Mouse (Mus musculus): Measurements from ENCODE around the gene Tmc5. TPM values are rescaled to one million over a fixed set of nuclear protein-coding genes. Genes with fewer than 3 reads are reported as not detected.

Gene Tmc5
- polyA plus RNA-seq, 1 experiment = 0.83 TPM

DNA sequence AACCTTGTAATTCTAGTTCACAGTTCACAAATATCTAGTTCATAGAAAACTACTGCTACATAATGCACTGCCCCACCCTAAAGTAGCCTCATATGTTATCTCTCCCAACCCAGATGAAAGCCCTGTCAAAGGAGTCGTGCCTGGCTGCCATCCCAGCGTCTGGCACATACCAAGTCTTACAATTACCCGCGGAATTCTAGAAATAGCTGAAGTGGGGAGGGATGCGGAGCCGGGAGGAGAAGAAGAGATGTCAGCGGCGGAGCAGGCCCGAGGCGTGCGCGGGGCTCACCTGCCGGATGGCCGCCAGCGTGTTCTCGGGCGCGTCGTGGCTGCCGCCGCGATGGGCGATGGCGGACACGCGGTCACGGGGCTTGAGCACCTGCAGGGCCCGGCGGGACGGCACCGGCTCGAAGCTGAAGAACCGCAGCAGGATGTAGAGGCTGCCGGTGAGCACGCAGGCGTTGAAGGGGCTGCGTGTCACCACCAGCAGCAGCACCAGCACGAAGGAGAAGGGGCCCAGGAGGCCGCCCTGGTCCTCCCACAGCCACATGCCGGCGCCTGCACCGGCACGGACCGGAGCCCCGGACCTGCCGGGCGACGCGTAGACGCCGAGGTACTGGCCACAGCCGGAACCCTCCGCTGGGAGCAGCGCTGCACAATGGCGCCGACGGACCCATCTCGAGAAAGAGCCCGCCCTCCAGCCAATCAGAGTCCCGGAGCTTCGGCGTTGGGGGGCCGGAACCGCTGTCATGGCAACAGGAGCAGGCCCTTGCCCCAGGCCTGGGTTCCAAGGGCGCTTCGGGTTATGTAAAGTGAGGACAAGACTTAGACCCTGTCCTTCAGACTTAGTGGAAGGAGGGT is 108.2 kb downstream of the Tmc5 start, which contains the start of gene Gde1:
Gene Gde1, minus strand, starts transcription at position 678 of the 861 bp plus-strand sequence.
- Histone ChIP-seq H3K27ac (ENCODE audit: insufficient read depth, low read depth, low read length) (peak within 1 kb of the TSS; percentile 84), H3K4me3 (ENCODE audit: insufficient read depth, low read depth, low read length) (peak within 1 kb of the TSS; percentile 87), H3K36me3 (ENCODE audit: control insufficient read depth, insufficient read depth, low read length) (no peaks in the 10 kb centered on the region), H3K4me1 (ENCODE audit: control insufficient read depth, insufficient read depth, low read length) (peaks cover 11% of the 10 kb centered on the region; the same call in 1 of the 2 replicates), H3K27me3 (replicated peaks; ENCODE audit: control insufficient read depth, insufficient read depth, low read length) (no peaks in the 10 kb centered on the region)
- WGBS = under 1% methylated on average over 66 of the region's 66 CpGs
- DNase-seq = peak; percentile 98
- TF ChIP-seq POLR2A (IDR thresholded peaks at IDR 0.05; ENCODE audit: low read depth, low read length) (no peak), CTCF (conservative IDR thresholded peaks at IDR 0.05; ENCODE audit: insufficient read depth, insufficient read length, low read depth, low read length) (no peak)

DNA sequence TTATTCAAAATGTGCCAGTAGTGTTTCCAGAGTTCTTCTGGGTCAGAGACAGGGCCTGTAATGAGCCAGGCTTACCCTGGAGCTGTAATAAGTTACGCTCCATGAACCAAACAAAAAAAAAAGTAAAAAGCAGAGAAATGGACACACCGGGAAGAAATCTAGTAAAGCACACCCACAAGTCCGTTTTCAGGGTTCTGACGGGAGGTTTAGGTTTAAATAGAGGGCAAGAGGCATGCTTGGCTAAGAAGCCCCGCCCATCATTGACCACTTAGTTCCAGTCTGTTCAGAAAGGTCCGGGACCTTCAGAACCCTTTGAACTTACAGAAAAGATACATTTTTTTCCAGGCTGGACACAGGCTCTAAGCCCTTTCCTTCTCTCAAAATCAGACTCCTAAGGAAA is 109.0 kb downstream of the Tmc5 start:
- DNase-seq = no peak
- Histone ChIP-seq H3K27ac (ENCODE audit: insufficient read depth, low read depth, low read length) (peak overlapping the region; percentile 84), H3K4me3 (ENCODE audit: insufficient read depth, low read depth, low read length) (peak overlapping the region; percentile 87; the same call in 1 of the 2 replicates), H3K27me3 (replicated peaks; ENCODE audit: control insufficient read depth, insufficient read depth, low read length) (no peaks in the 10 kb centered on the region), H3K36me3 (ENCODE audit: control insufficient read depth, insufficient read depth, low read length) (no peaks in the 10 kb centered on the region), H3K4me1 (ENCODE audit: control insufficient read depth, insufficient read depth, low read length) (peaks cover 11% of the 10 kb centered on the region; the same call in 1 of the 2 replicates)
- 22% methylated on average over 6 of the region's 6 CpGs for WGBS
- TF ChIP-seq POLR2A (IDR thresholded peaks at IDR 0.05; ENCODE audit: low read depth, low read length) (no peak), CTCF (conservative IDR thresholded peaks at IDR 0.05; ENCODE audit: insufficient read depth, insufficient read length, low read depth, low read length) (no peak)

DNA sequence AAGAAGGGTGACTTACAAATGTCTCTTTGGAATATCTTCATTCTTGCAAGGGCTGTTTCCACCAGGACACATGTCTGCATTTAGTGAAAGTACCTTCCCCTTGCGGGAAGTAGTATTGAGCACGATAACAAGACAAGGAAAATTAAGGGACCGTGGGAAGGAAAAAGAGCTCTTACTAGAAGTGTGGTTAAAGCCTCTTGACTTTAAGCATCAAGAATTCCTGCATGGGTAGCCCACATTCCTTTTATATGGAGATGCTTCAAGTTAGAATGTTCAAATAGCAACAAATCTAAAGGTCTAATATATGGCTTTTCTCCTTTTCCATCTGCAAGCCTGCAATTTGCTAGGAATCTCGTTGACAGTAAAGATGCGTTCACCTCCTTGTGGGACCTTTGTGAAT is 109.4 kb downstream of the Tmc5 start:
- no peaks in the 10 kb centered on the region for H3K36me3 ChIP-seq (ENCODE audit: control insufficient read depth, insufficient read depth, low read length)
- H3K27me3 ChIP-seq (replicated peaks; ENCODE audit: control insufficient read depth, insufficient read depth, low read length) = no peaks in the 10 kb centered on the region
- H3K4me3 ChIP-seq (ENCODE audit: insufficient read depth, low read depth, low read length) = no peak overlapping the region
- peak; percentile 10 for DNase-seq
- 85% methylated on average over 5 of the region's 5 CpGs for WGBS
- peaks cover 11% of the 10 kb centered on the region; the same call in 1 of the 2 replicates for H3K4me1 ChIP-seq (ENCODE audit: control insufficient read depth, insufficient read depth, low read length)
- H3K27ac ChIP-seq (ENCODE audit: insufficient read depth, low read depth, low read length) = peak overlapping the region; percentile 84
- no peak for TF ChIP-seq CTCF (conservative IDR thresholded peaks at IDR 0.05; ENCODE audit: insufficient read depth, insufficient read length, low read depth, low read length)
- TF ChIP-seq POLR2A (IDR thresholded peaks at IDR 0.05; ENCODE audit: low read depth, low read length) = no peak

DNA sequence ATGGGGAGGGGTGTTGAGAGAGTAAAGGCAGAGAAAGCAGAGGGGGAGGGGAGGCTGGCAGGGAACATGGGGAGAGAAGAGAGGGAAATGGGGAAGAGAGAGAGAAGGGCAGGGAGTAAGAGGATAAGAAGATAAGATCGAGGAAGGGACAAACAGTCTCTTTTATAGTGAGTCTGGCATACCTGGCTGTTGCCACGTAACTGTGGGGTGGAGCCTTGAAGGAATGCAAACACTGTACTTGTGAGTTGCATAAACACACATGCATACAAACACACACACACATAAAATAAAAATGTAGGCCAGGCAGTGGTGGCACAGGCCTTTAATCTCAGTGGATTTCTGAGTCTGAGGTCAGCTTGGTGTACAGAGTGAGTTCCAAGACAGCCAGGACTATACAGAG is 110.1 kb downstream of the Tmc5 start:
- no peak for DNase-seq
- 85% methylated on average over 2 of the region's 2 CpGs for WGBS
- Histone ChIP-seq H3K27ac (ENCODE audit: insufficient read depth, low read depth, low read length) (no peak overlapping the region), H3K36me3 (ENCODE audit: control insufficient read depth, insufficient read depth, low read length) (no peaks in the 10 kb centered on the region), H3K4me3 (ENCODE audit: insufficient read depth, low read depth, low read length) (no peak overlapping the region), H3K4me1 (ENCODE audit: control insufficient read depth, insufficient read depth, low read length) (peaks cover 11% of the 10 kb centered on the region; the same call in 1 of the 2 replicates), H3K27me3 (replicated peaks; ENCODE audit: control insufficient read depth, insufficient read depth, low read length) (no peaks in the 10 kb centered on the region)
- TF ChIP-seq CTCF (conservative IDR thresholded peaks at IDR 0.05; ENCODE audit: insufficient read depth, insufficient read length, low read depth, low read length) (no peak), POLR2A (IDR thresholded peaks at IDR 0.05; ENCODE audit: low read depth, low read length) (no peak)

DNA sequence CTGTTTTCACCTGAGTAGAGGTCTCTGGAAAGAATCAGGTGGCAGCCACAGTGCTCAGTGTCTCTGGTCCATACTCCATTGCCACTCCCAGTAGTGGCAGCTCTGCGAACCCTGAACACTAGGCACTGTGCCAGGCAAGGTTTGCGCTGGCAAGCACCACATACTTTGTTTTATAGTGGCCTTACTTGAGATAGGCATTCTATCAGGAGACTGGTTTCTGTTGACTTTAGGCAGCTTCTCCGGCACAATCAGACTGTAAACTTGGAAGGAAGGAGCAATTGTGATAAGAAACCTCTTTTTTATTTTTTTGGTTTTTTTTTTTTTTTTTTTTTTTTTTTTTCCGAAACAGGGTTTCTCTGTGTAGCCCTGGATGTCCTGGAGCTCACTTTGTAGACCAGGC is 110.9 kb downstream of the Tmc5 start:
- peak; percentile 83 for DNase-seq
- TF ChIP-seq POLR2A (IDR thresholded peaks at IDR 0.05; ENCODE audit: low read depth, low read length) (no peak), CTCF (conservative IDR thresholded peaks at IDR 0.05; ENCODE audit: insufficient read depth, insufficient read length, low read depth, low read length) (no peak)
- Histone ChIP-seq H3K27me3 (replicated peaks; ENCODE audit: control insufficient read depth, insufficient read depth, low read length) (no peaks in the 10 kb centered on the region), H3K4me3 (ENCODE audit: insufficient read depth, low read depth, low read length) (no peak overlapping the region), H3K36me3 (ENCODE audit: control insufficient read depth, insufficient read depth, low read length) (no peaks in the 10 kb centered on the region), H3K4me1 (ENCODE audit: control insufficient read depth, insufficient read depth, low read length) (peaks cover 13% of the 10 kb centered on the region; the same call in 1 of the 2 replicates), H3K27ac (ENCODE audit: insufficient read depth, low read depth, low read length) (no peak overlapping the region)
- 45% methylated on average over 4 of the region's 4 CpGs for WGBS

DNA sequence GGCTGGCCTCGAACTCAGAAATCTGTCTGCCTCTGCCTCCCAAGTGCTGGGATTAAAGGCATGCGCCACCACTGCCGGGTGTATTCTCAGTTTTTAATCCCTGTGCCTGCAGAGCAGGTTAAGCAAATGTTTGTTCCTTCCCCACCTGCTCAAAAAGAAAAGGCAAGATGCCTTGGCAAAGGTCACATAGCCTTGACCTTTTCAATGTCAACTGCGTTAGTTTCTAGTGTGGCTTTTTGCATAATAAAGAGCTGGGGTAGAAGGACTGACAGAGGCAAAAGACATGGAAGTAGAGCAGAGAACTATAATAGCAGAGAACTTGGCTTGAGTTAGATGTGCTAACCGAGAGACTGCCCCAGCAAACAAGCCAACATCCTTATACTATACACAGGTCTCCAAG is 113.7 kb downstream of the Tmc5 start:
- no peaks in the 10 kb centered on the region for H3K36me3 ChIP-seq (ENCODE audit: control insufficient read depth, insufficient read depth, low read length)
- H3K27me3 ChIP-seq (replicated peaks; ENCODE audit: control insufficient read depth, insufficient read depth, low read length) = no peaks in the 10 kb centered on the region
- H3K4me1 ChIP-seq (ENCODE audit: control insufficient read depth, insufficient read depth, low read length) = peaks cover 9% of the 10 kb centered on the region; the same call in 1 of the 2 replicates
- H3K4me3 ChIP-seq (ENCODE audit: insufficient read depth, low read depth, low read length) = no peak overlapping the region
- TF ChIP-seq POLR2A (IDR thresholded peaks at IDR 0.05; ENCODE audit: low read depth, low read length) (no peak), CTCF (conservative IDR thresholded peaks at IDR 0.05; ENCODE audit: insufficient read depth, insufficient read length, low read depth, low read length) (no peak)
- WGBS = 75% methylated on average over 5 of the region's 5 CpGs
- no peak for DNase-seq
- no peak overlapping the region for H3K27ac ChIP-seq (ENCODE audit: insufficient read depth, low read depth, low read length)

Measured in kidney, adult 2 months (tissue).